Mouse (Mus musculus) embryo, embryonic 9.5 days (tissue): ENCODE data around the gene Ccnb1ip1.
A peak's percentile ranks its signal among the peaks of the same experiment; 100 is the strongest.
"Not testable (repeated sequence)": the region's sequence is repeated elsewhere in the genome, so short reads cannot be mapped to it uniquely, and the experiment has no call there.

Experiments
- DNase-seq: peaks from one replicate; pipeline ENCODE4 v3.0.0-alpha.2; 2017; ENCODE audit errors: extremely low spot score

The Ccnb1ip1 gene

GRCm38 (mm10) chr14:50807487-50808072 is at the start of gene Ccnb1ip1, which contains the start of gene Parp2:
Gene Ccnb1ip1 (minus strand): TSS chr14:50807732.
Gene Parp2 (plus strand): TSS chr14:50807841.
- DNase-seq, result peak; percentile 99

GRCm38 (mm10) chr14:50855788-50856187 is 48.3 kb upstream of the Ccnb1ip1 start:
- DNase-seq, result no peak

GRCm38 (mm10) chr14:50837236-50837635 is 29.7 kb upstream of the Ccnb1ip1 start:
- peak; percentile 5 for DNase-seq

GRCm38 (mm10) chr14:50834435-50834834 is 26.9 kb upstream of the Ccnb1ip1 start:
- DNase-seq, result no peak

GRCm38 (mm10) chr14:50833964-50834363 is 26.4 kb upstream of the Ccnb1ip1 start:
- no peak for DNase-seq

- no peak for DNase-seq
Observed at GRCm38 (mm10) chr14:50829878-50830277, 22.3 kb upstream of the Ccnb1ip1 start.

GRCm38 (mm10) chr14:50826579-50826978 is 19.0 kb upstream of the Ccnb1ip1 start:
- no peak for DNase-seq

- DNase-seq, result no peak
Observed at GRCm38 (mm10) chr14:50824219-50824618, 16.7 kb upstream of the Ccnb1ip1 start.

GRCm38 (mm10) chr14:50823240-50823639 is 15.7 kb upstream of the Ccnb1ip1 start:
- DNase-seq, result no peak

GRCm38 (mm10) chr14:50813060-50813459 is 5.5 kb upstream of the Ccnb1ip1 start:
- no peak for DNase-seq

- not testable (repeated sequence) for DNase-seq
Observed at GRCm38 (mm10) chr14:50806469-50806868, 1.1 kb downstream of the Ccnb1ip1 start.

- no peak for DNase-seq
Observed at GRCm38 (mm10) chr14:50804683-50805082, 2.8 kb downstream of the Ccnb1ip1 start.

- DNase-seq, result peak; percentile 27
Observed at GRCm38 (mm10) chr14:50802843-50803562, 4.5 kb downstream of the Ccnb1ip1 start.

- DNase-seq, result no peak
Observed at GRCm38 (mm10) chr14:50802441-50802840, 5.1 kb downstream of the Ccnb1ip1 start.

GRCm38 (mm10) chr14:50799502-50800259 is 7.9 kb downstream of the Ccnb1ip1 start:
- DNase-seq, result peak; percentile 52

- no peak for DNase-seq
Observed at GRCm38 (mm10) chr14:50798512-50798911, 9.0 kb downstream of the Ccnb1ip1 start.

GRCm38 (mm10) chr14:50796464-50796863 is 11.1 kb downstream of the Ccnb1ip1 start:
- DNase-seq, result no peak

GRCm38 (mm10) chr14:50795965-50796364 is 11.6 kb downstream of the Ccnb1ip1 start:
- DNase-seq, result no peak

GRCm38 (mm10) chr14:50795261-50795935 is 12.1 kb downstream of the Ccnb1ip1 start:
- DNase-seq, result no peak

GRCm38 (mm10) chr14:50788157-50788556 is 19.4 kb downstream of the Ccnb1ip1 start:
- DNase-seq, result no peak

- DNase-seq, result peak; percentile 94
Observed at GRCm38 (mm10) chr14:50785251-50785637, 22.3 kb downstream of the Ccnb1ip1 start, which contains the start of gene Ttc5. Gene Ttc5 (minus strand): TSS chr14:50785519.
